Mouse (Mus musculus) ES-E14 (cell line): Measurements from ENCODE around the gene Lpcat2. TPM values are rescaled to one million over a fixed set of nuclear protein-coding genes. Genes with fewer than 3 reads are reported as not detected.

ENCODE experiments used
- DNase-seq: peaks from one replicate; pipeline ENCODE4 v3.0.0-alpha.2; 2013; ENCODE audit warnings: low read depth, low spot score
- H3K27ac ChIP-seq: 2 replicates; pipeline ENCODE4 v1.5.1; 2012; ENCODE audit warnings: low read depth, mild to moderate bottlenecking, low read length, moderate library complexity, mixed read lengths; ENCODE audit not compliant: poor library complexity, insufficient read depth, severe bottlenecking
- H3K36me3 ChIP-seq: 2 replicates; pipeline ENCODE4 v1.6.1; 2012; ENCODE audit warnings: mild to moderate bottlenecking, low read length, moderate library complexity, mixed read lengths; ENCODE audit not compliant: control insufficient read depth, poor library complexity, insufficient read depth, severe bottlenecking
- H3K4me1 ChIP-seq, 2 experiments: fragments of 150-350 bp in 1 of 2; sonication (generic) in 1 of 2; 2 replicates each; pipeline ENCODE4 v1.6.1; 2012; ENCODE audit warnings: low read length in 2 of 2, mild to moderate bottlenecking in 1 of 2, mixed read lengths in 1 of 2; ENCODE audit not compliant: control insufficient read depth in 2 of 2, insufficient read depth in 2 of 2, poor library complexity in 1 of 2
- H3K4me3 ChIP-seq, 2 experiments: fragments of 150-350 bp in 1 of 2; sonication (generic) in 1 of 2; 2 replicates each; pipeline ENCODE4 v1.5.1; 2012; ENCODE audit warnings: low read length in 2 of 2, low read depth in 1 of 2, mild to moderate bottlenecking in 1 of 2, mixed read lengths in 1 of 2; ENCODE audit not compliant: insufficient read depth in 1 of 2, poor library complexity in 1 of 2, severe bottlenecking in 1 of 2
- H3K9ac ChIP-seq: 2 replicates; pipeline ENCODE4 v1.6.1; 2012; ENCODE audit warnings: low read depth, mild to moderate bottlenecking, low read length, mixed read lengths; ENCODE audit not compliant: poor library complexity, insufficient read depth, severe bottlenecking
- H3K9me3 ChIP-seq: fragments of 150-350 bp; sonication (generic); 2 replicates; pipeline ENCODE4 v1.6.1; 2012; ENCODE audit warnings: low read depth, mild to moderate bottlenecking, low read length; ENCODE audit not compliant: control insufficient read depth, insufficient read depth
- CHD2 ChIP-seq: IDR thresholded peaks from 2 replicates; pipeline ENCODE4 v1.6.1; 2014; ENCODE audit warnings: mild to moderate bottlenecking, low read depth, low read length, inconsistent platforms
- HCFC1 ChIP-seq: IDR thresholded peaks from 2 replicates; pipeline ENCODE4 v1.6.1; 2012; ENCODE audit warnings: low read length, inconsistent platforms, borderline replicate concordance; ENCODE audit not compliant: insufficient read depth
- MAFK ChIP-seq: IDR thresholded peaks from 2 replicates; pipeline ENCODE4 v1.6.1; 2014; ENCODE audit warnings: mild to moderate bottlenecking, low read depth, low read length, inconsistent platforms; ENCODE audit not compliant: insufficient read depth
- ZC3H11A ChIP-seq: IDR thresholded peaks from 2 replicates; pipeline ENCODE4 v1.6.1; 2012; ENCODE audit warnings: low read depth, mild to moderate bottlenecking, inconsistent platforms, low read length, borderline replicate concordance
- ZNF384 ChIP-seq: IDR thresholded peaks from 2 replicates; pipeline ENCODE4 v1.6.1; 2012; ENCODE audit warnings: low read depth, low read length, inconsistent platforms
- in situ Hi-C, 2 experiments: fragments of 600-800 bp; cut with MboI; formaldehyde crosslinking; loops; one replicate each; pipeline ENCODE4 v1.15.1; 2025; ENCODE audit warnings: low sequenced_read_pairs in 2 of 2, inconsistent platforms in 1 of 2; ENCODE audit not compliant: unreplicated experiment in 2 of 2
- total RNA-seq: library from RNA; depleted of rRNA; stranded (reverse); fragments of 300-350 nt; gene quantifications from 2 replicates; pipeline ENCODE4 v1.2.3, GENCODE M21; 2012

Gene Lpcat2
- total RNA-seq, 1 experiment, result 1.8 TPM

DNA sequence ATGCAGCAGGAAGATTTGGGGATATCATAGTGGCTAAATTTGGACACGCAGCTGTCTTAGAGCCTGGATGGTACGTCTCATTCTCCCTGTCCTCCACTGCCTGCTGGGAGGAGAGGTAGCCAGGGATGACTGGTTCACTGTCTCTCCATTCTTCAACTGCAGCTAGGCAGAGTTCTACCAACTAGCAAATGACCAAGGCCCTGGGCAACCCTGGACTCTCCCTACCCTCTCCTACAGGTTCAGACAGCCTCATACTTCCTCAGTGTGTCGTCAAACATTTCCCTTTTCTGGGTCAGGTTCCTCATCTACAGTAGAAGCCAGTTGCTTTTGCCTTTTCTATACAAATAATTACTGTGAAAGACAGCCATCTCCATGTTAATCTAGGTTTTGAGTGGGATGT is 466 bp upstream of the Lpcat2 start:
- no peaks in the 10 kb centered on the region for H3K4me1 ChIP-seq
- DNase-seq, result no peak
- H3K9me3 ChIP-seq, result no peaks in the 10 kb centered on the region
- no peak overlapping the region for H3K27ac ChIP-seq
- peaks cover 3% of the 10 kb centered on the region; the same call in 1 of the 2 replicates for H3K36me3 ChIP-seq
- H3K4me3 ChIP-seq, result no peak overlapping the region
- no peak overlapping the region for H3K9ac ChIP-seq
- in situ Hi-C loops, result no loop called here
- TF ChIP-seq ZC3H11A, result no peak
- TF ChIP-seq CHD2, result no peak
- no peak for TF ChIP-seq MAFK
- no peak for TF ChIP-seq HCFC1

DNA sequence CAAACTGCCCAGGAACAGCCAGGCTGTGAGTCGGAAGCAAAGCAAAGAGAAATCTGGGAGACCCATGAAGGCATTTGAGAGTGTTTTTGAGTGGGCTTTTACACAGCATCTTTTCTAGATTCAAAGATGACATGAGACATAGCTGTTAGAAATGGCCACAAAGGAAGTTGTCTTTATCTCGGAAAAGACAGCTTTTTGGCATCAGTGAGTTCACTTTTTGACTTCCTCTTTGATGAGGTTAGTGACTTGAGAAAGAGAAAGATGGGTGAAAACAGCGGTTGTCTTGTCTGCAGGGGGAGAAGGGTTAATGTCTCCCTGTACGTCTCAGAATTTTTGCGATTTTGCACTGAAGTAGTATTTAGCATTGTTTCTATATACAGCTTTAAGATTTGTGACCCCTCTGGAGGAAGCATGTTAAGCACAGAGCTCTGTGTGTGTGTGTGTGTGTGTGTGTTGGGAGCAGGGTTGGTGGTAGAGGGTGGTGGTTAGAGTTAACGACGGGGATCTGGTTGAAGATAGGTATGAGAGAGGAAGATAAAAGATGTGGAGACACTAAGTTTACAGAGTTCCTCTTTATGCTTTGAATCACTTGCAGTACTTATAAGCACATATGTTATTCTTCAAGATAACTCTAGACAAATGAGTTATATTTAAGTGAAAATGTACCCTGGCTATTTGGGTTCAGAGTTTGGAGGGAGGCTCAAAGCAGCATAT is 1.3 kb downstream of the Lpcat2 start:
- H3K4me3 ChIP-seq, result no peak overlapping the region
- in situ Hi-C loops, result no loop called here
- no peak overlapping the region for H3K27ac ChIP-seq

DNA sequence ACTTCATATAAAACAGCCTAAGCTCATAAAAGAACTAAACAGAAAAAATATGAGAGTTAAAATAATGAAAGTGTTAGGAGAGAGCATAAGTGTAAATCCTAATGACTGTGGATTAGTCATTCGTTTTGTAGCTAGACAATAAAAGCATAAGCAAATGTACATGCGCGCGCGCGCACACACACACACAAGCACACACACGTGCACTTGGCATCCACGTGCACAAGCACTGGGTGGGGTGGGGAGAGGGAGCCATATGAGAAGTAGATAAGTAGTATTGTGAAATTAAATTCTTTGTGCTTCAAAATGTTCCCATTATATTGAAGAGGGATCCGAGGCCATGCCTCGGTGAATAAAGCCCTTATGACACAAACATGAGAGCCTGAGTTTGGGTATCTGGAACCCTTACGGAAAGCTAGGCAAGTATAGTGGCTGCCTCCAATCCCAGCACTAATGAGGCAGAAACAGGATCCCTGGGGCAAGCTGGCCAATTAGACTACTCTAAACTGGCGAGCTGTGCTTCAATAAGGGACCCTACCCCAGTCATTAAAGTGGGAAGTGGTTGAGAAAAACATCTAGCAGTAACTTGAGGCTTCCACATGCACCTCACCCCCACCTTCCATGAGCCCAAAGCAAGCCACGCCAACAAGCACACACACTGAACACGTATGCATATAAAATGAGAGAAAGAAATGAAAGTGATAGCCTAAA is 3.5 kb downstream of the Lpcat2 start:
- no peaks in the 10 kb centered on the region for H3K4me1 ChIP-seq
- H3K9ac ChIP-seq, result no peak overlapping the region
- H3K36me3 ChIP-seq, result no peaks in the 10 kb centered on the region
- in situ Hi-C loops, result no loop called here
- H3K4me3 ChIP-seq, result no peak overlapping the region
- TF ChIP-seq CHD2 (no peak), ZC3H11A (no peak), ZNF384 (no peak), MAFK (no peak), HCFC1 (no peak)
- no peak for DNase-seq
- H3K9me3 ChIP-seq, result no peaks in the 10 kb centered on the region
- H3K27ac ChIP-seq, result no peak overlapping the region

More for the DNA sequence above, 1.3 kb downstream of the Lpcat2 start:
- no peaks in the 10 kb centered on the region for H3K4me1 ChIP-seq
- H3K9ac ChIP-seq, result no peak overlapping the region
- no peak for DNase-seq
- H3K36me3 ChIP-seq, result no peaks in the 10 kb centered on the region; the same call in 1 of the 2 replicates
- TF ChIP-seq MAFK (no peak), ZNF384 (no peak), ZC3H11A (no peak), HCFC1 (no peak), CHD2 (no peak)
- H3K9me3 ChIP-seq, result no peaks in the 10 kb centered on the region

DNA sequence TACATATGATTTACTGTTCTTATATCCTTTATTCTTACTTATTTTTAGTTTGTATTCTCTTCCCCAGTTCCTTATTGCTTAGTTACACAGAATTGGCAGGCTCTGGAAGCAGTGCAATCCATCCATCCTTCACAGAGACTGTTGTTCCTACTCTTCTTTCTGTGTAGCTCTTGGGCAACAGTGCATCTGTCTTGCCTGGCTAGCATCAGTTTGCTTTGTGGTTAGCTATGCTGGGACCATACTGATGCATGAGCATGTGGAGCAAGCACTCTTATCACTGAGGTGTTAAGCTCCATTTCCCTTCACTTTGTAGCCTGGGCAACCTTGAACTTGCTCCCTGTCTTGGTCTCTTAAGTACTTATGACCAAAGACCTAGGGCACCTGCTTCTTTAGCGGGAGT is 6.8 kb downstream of the Lpcat2 start:
- Histone ChIP-seq H3K9me3 (no peaks in the 10 kb centered on the region), H3K4me3 (no peak overlapping the region), H3K9ac (no peak overlapping the region), H3K27ac (no peak overlapping the region), H3K4me1 (no peaks in the 10 kb centered on the region), H3K36me3 (no peaks in the 10 kb centered on the region)
- in situ Hi-C loops, result no loop called here
- TF ChIP-seq MAFK (no peak), ZC3H11A (no peak), ZNF384 (no peak), HCFC1 (no peak), CHD2 (no peak)
- no peak for DNase-seq
